Mouse (Mus musculus): ENCODE measurements around the gene Tctex1d4.
A peak's percentile ranks its signal among the peaks of the same experiment; 100 is the strongest.

The Tctex1d4 gene

DNA sequence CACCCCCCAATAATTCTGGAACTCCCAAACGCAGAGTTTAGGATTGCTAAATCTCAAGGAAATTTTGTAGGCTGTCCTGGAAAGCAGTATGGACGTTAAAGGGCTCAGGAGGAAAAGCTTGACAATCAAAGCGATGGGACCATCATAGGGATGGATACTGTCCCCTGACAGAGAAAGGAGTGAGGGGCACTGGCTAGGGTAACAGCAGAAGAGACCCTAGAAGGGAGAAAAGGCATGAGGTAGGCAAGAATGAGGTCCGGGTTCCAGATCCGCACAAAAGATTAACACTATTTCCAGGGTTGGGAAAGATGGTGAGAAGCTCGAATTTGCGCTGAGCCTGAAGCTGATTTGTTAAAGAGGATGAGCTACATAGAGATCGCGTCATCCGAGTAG, 6.5 kb upstream of the Tctex1d4 start:
- no peak for DNase-seq (ENCODE audit: low spot score)

GRCm38 (mm10) chr4:117120445-117121414, 5.9 kb upstream of the Tctex1d4 start:
- DNase-seq (ENCODE audit: low spot score), result peak; percentile 90

DNA sequence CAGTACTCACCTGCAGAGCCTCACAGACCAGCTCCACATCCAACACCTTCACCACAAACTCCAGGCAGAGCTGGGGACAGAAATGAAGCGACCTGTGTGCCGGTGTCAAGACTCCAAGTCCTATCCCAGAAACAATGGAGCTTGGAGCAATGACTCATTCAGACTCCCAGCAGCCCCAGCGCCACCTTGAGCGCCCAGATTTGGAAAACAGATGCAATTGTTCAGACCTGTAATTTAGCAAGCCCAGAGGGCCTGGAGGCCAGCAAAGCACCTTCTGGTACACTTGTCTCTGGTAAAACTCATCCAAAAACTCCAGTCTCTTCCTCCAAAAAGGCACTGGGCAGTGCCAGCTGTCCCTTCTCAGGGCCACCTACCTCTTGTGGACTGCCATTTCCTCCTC, 4.4 kb upstream of the Tctex1d4 start:
- no peak for DNase-seq (ENCODE audit: low spot score)

DNA sequence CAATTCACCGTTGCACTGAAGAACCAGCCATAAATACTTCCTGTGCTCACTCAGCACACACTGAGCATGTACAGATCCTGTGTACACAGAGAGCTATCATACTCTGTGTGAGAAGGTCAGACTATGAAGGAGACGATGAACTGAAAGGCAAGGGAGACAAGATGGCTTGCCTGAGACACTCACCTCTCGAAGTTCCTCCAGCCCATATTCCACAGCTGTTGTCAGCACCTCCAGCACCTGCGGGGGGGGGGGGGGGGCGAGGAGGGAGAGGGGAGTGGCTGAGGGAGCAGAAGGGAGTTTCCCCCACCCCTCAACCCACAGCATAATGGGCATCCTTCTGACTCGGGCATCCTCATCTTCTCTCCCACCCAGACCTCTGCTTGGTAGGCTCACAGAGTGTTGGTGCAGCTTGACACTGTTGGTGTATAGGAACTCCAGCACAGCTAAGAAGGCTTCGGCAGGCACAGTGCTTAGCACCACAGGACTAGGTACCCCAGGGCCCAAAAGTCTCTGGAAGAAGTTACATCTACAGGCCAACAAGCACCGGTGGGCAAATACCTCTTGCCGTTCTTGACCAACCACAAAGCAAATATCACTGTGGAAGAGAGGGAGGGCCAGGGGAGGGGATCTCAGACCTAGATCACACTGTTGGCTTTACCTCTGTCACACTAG, 2.9 kb upstream of the Tctex1d4 start:
- DNase-seq (ENCODE audit: low spot score), result no peak

- DNase-seq (ENCODE audit: low spot score), result no peak
Measured at GRCm38 (mm10) chr4:117124218-117124517, 2.4 kb upstream of the Tctex1d4 start.

DNA sequence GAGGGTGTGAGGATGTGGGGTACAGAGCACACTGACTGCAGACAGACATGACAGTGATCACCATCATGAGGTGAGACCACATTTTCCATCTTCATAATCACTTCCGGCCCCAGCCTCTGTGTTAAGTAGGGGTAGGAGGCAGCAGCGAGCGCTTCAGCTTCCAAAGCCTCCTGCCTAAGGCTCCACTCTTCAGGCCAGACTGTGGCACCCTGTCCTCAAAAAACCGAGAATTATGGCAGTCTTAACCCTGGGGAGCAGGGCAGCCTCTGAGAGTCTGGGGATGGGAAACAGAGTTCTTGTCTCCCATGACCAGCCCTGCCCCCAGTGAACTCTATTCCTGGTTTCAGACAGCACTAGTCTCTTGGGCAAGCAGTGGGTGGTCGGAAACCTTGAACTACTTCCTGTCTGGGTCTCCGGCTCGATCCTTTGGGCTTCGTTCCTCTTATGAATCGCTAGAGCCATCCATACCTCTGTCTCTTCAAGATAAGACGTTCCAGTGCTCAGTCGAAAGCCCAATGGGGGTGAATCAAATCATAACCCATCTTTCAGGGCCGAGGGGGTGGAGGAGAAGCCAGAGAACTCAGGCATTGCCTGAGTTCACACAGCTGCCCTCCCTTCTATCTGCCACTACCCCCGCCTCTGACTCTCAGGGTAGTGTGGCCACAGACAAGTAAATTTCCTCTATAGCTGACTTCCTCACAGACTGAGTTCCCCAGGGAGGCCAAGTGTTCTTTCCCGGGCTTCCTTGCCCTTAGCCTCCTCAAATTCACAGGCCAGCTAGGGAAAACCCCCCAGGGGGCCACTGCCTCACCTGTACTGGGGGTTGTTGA, 1.9 kb upstream of the Tctex1d4 start:
- DNase-seq (ENCODE audit: low spot score), result no peak

DNA sequence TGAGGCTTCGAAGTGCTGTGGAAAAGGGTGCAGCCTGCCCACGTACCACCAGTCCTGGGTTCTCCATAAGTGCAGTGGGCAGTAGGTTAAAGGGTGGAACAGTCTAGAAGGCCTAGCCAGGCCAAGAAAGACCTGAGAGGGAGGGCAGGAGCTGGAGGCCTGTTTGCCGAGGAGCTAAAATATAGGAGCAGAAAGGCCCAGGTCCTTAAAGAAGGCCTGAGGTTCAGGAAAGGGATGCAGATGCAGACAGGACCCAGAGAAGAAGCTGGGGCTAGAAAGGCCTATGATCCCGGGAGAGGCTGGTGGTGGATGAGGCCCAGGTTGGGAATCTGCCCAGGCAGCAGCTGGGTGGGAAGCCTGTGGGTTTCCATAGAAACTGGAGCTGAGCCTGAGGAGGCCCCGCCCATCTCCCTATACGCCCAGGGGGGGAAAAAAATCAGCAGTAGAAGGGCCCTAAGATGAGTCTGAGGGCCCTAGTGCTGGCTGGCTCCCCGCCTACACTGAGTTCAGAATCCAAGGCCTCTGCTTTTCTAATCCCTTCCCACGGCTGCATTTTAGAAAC, 1.2 kb upstream of the Tctex1d4 start, which contains the start of gene Btbd19:
Gene Btbd19 (minus strand): TSS at position 378 of the 562 bp plus-strand sequence.
- DNase-seq (ENCODE audit: low spot score), result peak; percentile 62

DNA sequence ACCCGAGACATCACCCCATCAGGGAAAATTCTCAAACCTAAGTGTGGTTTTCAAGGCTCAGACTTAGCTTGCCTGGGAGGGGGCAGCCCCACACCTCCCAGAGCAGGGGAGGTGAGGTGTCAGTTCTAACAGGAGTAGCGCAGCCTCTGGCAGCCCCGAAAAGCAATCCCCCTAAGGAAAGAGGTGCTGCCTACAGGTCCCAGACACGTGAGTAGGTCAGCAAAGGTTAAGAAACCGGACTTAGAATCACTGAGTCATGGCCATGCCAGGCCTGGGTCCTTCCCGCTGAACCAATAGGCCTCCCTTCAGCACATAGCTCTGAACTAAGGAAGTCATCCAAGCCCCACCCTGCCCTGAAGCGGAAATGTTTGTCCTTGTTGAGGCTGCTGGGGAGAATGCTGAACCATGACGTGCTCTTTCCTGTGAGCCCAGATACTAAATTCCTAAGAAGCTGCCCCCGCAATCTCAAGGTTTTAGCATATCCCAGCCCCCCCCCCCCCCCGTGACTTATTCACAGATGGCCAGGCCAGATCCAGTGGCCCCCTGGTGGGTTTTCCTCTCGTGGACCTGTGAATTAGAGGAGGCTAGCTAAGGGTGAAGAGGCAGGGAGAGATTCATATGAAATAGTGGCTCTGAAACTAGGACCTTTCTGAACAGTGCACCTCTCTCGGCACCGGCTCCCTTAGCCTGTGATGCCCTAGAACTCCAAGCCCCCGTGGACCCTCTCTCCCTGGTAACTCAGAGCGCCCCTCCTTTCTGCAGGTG, 502 bp upstream of the Tctex1d4 start:
- peak; percentile 59 for DNase-seq (ENCODE audit: low spot score)

- DNase-seq (ENCODE audit: low spot score), result no peak
Measured at GRCm38 (mm10) chr4:117127991-117128686, 1.5 kb downstream of the Tctex1d4 start.

DNA sequence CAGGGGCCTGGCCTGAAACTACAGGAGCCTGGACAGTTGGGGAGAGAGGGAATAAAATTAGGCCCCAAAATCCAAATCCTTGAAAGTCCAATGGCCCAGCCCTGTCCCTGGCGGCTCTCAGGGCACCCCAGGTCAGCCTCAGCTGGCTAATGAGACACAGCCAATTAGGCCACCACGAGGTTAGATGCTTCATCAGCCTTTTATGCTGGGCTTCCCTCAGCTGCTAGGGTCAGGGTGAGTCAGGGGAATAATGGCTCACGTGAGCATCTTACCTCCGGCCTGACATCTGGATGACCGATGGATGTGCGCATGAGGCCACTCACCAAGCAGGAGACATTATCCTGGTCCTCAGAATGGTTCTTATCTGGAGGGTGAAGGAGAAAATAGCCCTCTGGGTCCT, 4.2 kb downstream of the Tctex1d4 start:
- no peak for DNase-seq (ENCODE audit: low spot score)

- DNase-seq (ENCODE audit: low spot score), result no peak
Measured at GRCm38 (mm10) chr4:117131198-117131597, 4.6 kb downstream of the Tctex1d4 start.

DNA sequence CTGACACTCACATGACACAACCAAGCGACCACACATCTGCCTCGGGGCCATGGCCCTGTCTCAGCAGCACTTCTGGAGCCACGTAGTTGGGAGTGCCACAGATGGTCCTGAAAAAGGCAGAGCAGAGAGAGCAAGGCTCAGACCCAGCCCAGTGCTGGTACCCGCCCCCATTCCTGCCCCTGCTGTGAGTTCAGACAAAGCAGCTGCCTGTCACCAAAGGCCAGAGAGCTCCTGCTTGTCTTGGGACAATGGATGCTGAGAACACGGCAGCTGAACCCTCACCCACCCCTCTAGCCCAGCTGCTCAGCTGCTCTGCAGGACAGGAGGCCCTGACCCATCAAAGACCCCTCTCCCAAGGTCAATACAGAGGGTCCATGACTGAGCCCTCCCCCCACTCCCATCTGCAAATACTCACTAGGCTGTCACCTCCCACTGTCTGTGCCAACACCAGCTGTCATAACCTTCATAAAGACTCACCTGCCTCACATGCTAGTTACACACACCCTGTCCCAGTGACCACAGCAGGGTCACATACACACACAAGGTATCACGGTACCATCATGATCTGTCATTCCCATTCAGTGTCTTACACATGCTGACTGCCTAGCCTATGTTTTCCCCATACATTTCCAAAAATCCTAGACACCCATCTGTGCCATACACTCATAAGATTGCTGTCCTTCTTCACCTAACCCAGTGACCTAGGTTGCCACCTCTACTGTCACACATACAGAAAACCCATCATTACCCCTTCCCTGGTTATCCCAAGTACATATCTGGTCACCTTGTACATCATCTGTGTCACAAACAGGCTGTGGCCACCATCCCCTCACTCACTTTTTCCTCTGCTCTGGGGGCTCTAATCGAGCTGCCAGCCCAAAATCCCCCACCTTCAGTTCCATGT, 5.5 kb downstream of the Tctex1d4 start:
- no peak for DNase-seq (ENCODE audit: low spot score)

- DNase-seq (ENCODE audit: low spot score), result no peak
Measured at GRCm38 (mm10) chr4:117132794-117133143, 6.2 kb downstream of the Tctex1d4 start.

GRCm38 (mm10) chr4:117133366-117133796, 6.8 kb downstream of the Tctex1d4 start:
- DNase-seq (ENCODE audit: low spot score), result no peak

GRCm38 (mm10) chr4:117133817-117134600, 7.4 kb downstream of the Tctex1d4 start, which contains the start of gene Plk3:
TSS of gene Plk3 (minus strand) at chr4:117133963.
- DNase-seq (ENCODE audit: low spot score), result peak; percentile 97

GRCm38 (mm10) chr4:117134601-117134995, 8.0 kb downstream of the Tctex1d4 start:
- DNase-seq (ENCODE audit: low spot score), result no peak

GRCm38 (mm10) chr4:117136034-117136433, 9.4 kb downstream of the Tctex1d4 start:
- DNase-seq (ENCODE audit: low spot score), result no peak

DNA sequence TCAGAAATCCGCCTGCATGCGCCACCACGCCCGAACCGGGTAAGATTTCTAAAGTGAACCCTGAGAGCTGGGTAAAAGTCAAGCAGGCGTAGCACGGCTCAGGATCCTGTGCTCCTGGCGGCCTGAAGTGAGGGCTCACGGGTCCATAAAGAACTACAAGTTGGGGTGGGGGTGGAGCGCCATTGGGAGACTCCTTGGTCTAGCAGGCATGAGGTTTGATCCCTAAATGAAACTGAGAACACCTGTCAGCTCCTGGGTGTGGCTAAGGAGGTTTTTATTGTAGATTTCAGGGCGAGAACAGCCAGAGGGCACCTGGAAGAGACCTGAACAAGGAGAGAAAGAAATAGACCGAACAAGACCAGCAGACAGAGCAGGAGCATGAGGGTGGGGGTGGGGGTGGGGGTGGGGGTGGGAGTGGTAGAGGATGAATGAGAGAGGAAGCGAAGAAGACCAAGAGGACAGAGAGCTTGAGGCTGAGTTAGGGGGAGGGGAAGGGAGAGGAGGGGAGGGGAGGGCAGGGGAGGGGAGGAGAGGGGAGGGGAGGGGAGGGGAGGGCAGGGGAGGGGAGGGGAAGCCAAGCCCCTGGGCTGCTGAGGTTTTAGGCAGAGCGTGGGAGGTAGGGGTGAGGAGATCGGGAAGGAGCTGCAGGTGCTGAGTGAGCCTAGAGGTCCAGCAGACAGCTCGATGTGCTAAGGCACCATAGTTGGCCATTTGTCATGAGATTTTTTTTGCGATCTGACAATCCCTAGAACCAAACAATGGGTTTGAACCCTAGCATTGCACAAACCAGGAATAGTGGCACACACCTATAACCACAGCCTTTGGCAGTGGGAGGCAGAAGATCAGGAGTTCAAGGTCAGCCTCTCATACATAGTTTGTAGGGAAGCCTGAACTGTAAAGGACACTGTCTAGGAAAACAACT, 12.0 kb downstream of the Tctex1d4 start:
- DNase-seq (ENCODE audit: low spot score), result no peak

All from ovary, postnatal 36 days (tissue).